Mouse (Mus musculus): Measurements from ENCODE around the gene Olfr610. TPM values are rescaled to one million over a fixed set of nuclear protein-coding genes. Genes with fewer than 3 reads are reported as not detected.
"Not testable (repeated sequence)": the region's sequence is repeated elsewhere in the genome, so short reads cannot be mapped to it uniquely, and the experiment has no call there.

Gene Olfr610
- total RNA-seq (2021) = not detected
- long read RNA-seq, experiment 1 = 0 reads
- long read RNA-seq, experiment 2 = 0 reads

GRCm38 (mm10) chr7:103512022-103512421 is at the start of gene Olfr610:
Gene Olfr610, minus strand, starts transcription at chr7:103512122.
- DNase-seq (ENCODE audit: low spot score in 2 of 2) = no peak

GRCm38 (mm10) chr7:103555779-103556178 is 43.9 kb upstream of the Olfr610 start, which contains the start of gene Olfr615:
Gene Olfr615, plus strand, starts transcription at chr7:103556079.
- DNase-seq (ENCODE audit: low spot score in 2 of 2) = no peak

GRCm38 (mm10) chr7:103547774-103548173 is 35.9 kb upstream of the Olfr610 start, which contains the start of gene Olfr613:
Gene Olfr613, plus strand, starts transcription at chr7:103548074.
- DNase-seq (ENCODE audit: low spot score in 2 of 2) = no peak

GRCm38 (mm10) chr7:103542617-103543016 is 30.7 kb upstream of the Olfr610 start, which contains the start of gene Olfr612:
Gene Olfr612, minus strand, starts transcription at chr7:103542717.
- DNase-seq (ENCODE audit: low spot score in 2 of 2) = not testable (repeated sequence)

GRCm38 (mm10) chr7:103520746-103521145 is 8.8 kb upstream of the Olfr610 start, which contains the start of gene Olfr611:
Gene Olfr611, minus strand, starts transcription at chr7:103520846.
- DNase-seq (ENCODE audit: low spot score in 2 of 2) = not testable (repeated sequence)

GRCm38 (mm10) chr7:103497962-103498361 is 14.0 kb downstream of the Olfr610 start, which contains the start of gene Olfr609:
Gene Olfr609, minus strand, starts transcription at chr7:103498062.
- no peak for DNase-seq (ENCODE audit: low spot score in 2 of 2)

- not testable (repeated sequence) for DNase-seq (ENCODE audit: low spot score in 2 of 2)
Observed at GRCm38 (mm10) chr7:103477106-103477505, 34.8 kb downstream of the Olfr610 start.

- no peak for DNase-seq (ENCODE audit: low spot score in 2 of 2)
Observed at GRCm38 (mm10) chr7:103469577-103469976, 42.3 kb downstream of the Olfr610 start, which contains the start of gene Olfr608. Gene Olfr608, plus strand, starts transcription at chr7:103469877.

- DNase-seq (ENCODE audit: low spot score in 2 of 2) = no peak
Observed at GRCm38 (mm10) chr7:103460590-103460989, 51.3 kb downstream of the Olfr610 start.

Other genes with a start within 250 kb of the Olfr610 start
- not detected for gene Olfr596, start 206.5 kb downstream of the Olfr610 start, total RNA-seq (2021)
- gene Olfr597, start 195.8 kb downstream of the Olfr610 start, total RNA-seq (2021) = not detected
- not detected for gene Olfr598, start 188.6 kb downstream of the Olfr610 start, total RNA-seq (2021)
- not detected for gene Olfr599, start 176.2 kb downstream of the Olfr610 start, total RNA-seq (2021)
- gene Olfr600, start 162.5 kb downstream of the Olfr610 start, total RNA-seq (2021) = not detected
- not detected for gene Olfr601, start 149.5 kb downstream of the Olfr610 start, total RNA-seq (2021)
- gene Olfr603, start 125.9 kb downstream of the Olfr610 start, total RNA-seq (2021) = not detected
- gene Usp17lc, start 97.0 kb downstream of the Olfr610 start, total RNA-seq (2021) = not detected
- not detected for gene Olfr605, start 66.7 kb downstream of the Olfr610 start, total RNA-seq (2021)
- not detected for gene Olfr606, start 63.1 kb downstream of the Olfr610 start, total RNA-seq (2021)
- not detected for gene Olfr607, start 48.0 kb downstream of the Olfr610 start, total RNA-seq (2021)
- gene Olfr608, start 42.2 kb downstream of the Olfr610 start, total RNA-seq (2021) = not detected
- gene Olfr609, start 14.1 kb downstream of the Olfr610 start, total RNA-seq (2021) = not detected
- gene Olfr611, start 8.7 kb upstream of the Olfr610 start, total RNA-seq (2021) = not detected
- gene Olfr612, start 30.6 kb upstream of the Olfr610 start, total RNA-seq (2021) = not detected
- gene Olfr613, start 36.0 kb upstream of the Olfr610 start, total RNA-seq (2021) = not detected
- not detected for gene Olfr615, start 44.0 kb upstream of the Olfr610 start, total RNA-seq (2021)
- gene Olfr616, start 57.0 kb upstream of the Olfr610 start, total RNA-seq (2021) = not detected
- not detected for gene Olfr617, start 60.9 kb upstream of the Olfr610 start, total RNA-seq (2021)
- not detected for gene Olfr618, start 78.0 kb upstream of the Olfr610 start, total RNA-seq (2021)
- gene Olfr619, start 88.5 kb upstream of the Olfr610 start, total RNA-seq (2021) = not detected
- not detected for gene Olfr620, start 100.4 kb upstream of the Olfr610 start, total RNA-seq (2021)
- not detected for gene Olfr622, start 130.6 kb upstream of the Olfr610 start, total RNA-seq (2021)
- not detected for gene Olfr623, start 151.6 kb upstream of the Olfr610 start, total RNA-seq (2021)
- gene Olfr624, start 159.1 kb upstream of the Olfr610 start, total RNA-seq (2021) = under 1 TPM in 1 of 2 experiments, not detected in 1; 0.07 TPM
- not detected for gene Olfr625-ps1, start 170.6 kb upstream of the Olfr610 start, total RNA-seq (2021)
- not detected for gene Olfr243, start 202.5 kb upstream of the Olfr610 start, total RNA-seq (2021)
- gene Olfr628, start 218.3 kb upstream of the Olfr610 start, total RNA-seq (2021) = not detected
- gene Olfr629, start 232.8 kb upstream of the Olfr610 start, total RNA-seq (2021) = not detected
- not detected for gene Olfr630, start 245.2 kb upstream of the Olfr610 start, total RNA-seq (2021)

Measured in layer of hippocampus, postnatal 14 days (tissue).